Mouse (Mus musculus) forebrain, postnatal 0 days (tissue): ENCODE data around the gene G6pc3. TPM values are rescaled to one million over a fixed set of nuclear protein-coding genes. Genes with fewer than 3 reads are reported as not detected.
A peak's percentile ranks its signal among the peaks of the same experiment; 100 is the strongest.

Experiments used
- ATAC-seq: fragments of 200-750 bp; cut with Nextera tagmentation; 2 replicates; pipeline ENCODE4 v1.8.0; 2017; ENCODE audit warnings: mild to moderate bottlenecking, moderate library complexity
- DNase-seq: peaks from one replicate; pipeline ENCODE4 v3.0.0-alpha.2; 2015
- H3K27ac ChIP-seq: fragments of 300-500 bp; sonication (generic); 2 replicates; pipeline ENCODE4 v1.5.1; 2014; ENCODE audit warnings: low read depth, mild to moderate bottlenecking, antibody characterized with exemption, low read length, moderate library complexity, mixed read lengths
- H3K27me3 ChIP-seq: fragments of 300-500 bp; sonication (generic); 2 replicates; pipeline ENCODE4 v1.6.1; 2014; ENCODE audit warnings: mild to moderate bottlenecking, low read length, mixed read lengths; ENCODE audit not compliant: insufficient read depth
- H3K36me3 ChIP-seq: fragments of 300-500 bp; sonication (generic); 2 replicates; pipeline ENCODE4 v1.6.1; 2014; ENCODE audit warnings: mild to moderate bottlenecking, moderate library complexity; ENCODE audit not compliant: insufficient read depth
- H3K4me1 ChIP-seq: fragments of 300-500 bp; sonication (generic); 2 replicates; pipeline ENCODE4 v1.6.1; 2014; ENCODE audit warnings: antibody characterized with exemption; ENCODE audit not compliant: insufficient read depth
- H3K4me2 ChIP-seq: fragments of 300-500 bp; sonication (generic); 2 replicates; pipeline ENCODE4 v1.6.1; 2014; ENCODE audit warnings: low read depth, mild to moderate bottlenecking, moderate library complexity
- H3K4me3 ChIP-seq: fragments of 300-500 bp; sonication (generic); 2 replicates; pipeline ENCODE4 v1.5.1; 2014; ENCODE audit warnings: low read depth, low read length, mixed read lengths
- H3K9ac ChIP-seq: fragments of 300-500 bp; sonication (generic); 2 replicates; pipeline ENCODE4 v1.6.1; 2014; ENCODE audit warnings: mild to moderate bottlenecking
- H3K9me3 ChIP-seq: fragments of 300-500 bp; sonication (generic); 2 replicates; pipeline ENCODE4 v1.6.1; 2016; ENCODE audit warnings: low read length
- CTCF ChIP-seq: sonication (generic); IDR thresholded peaks from 2 replicates; pipeline ENCODE4 v1.5.1; 2016; ENCODE audit warnings: antibody characterized with exemption, control low read depth, low read depth
- WGBS: fragments of 180-500 bp; shearing (Covaris S2); extraction: QIAGEN DNeasy Blood & Tissue Kit; methylation state at CpG from one replicate; pipeline ENCODE4 v1.1.7; 2014; 5-methylcytosine and 5-hydroxymethylcytosine counted together
- polyA plus RNA-seq: library from polyadenylated mRNA; unstranded; fragments of >200 nt; fragmentation: Nextera tagmentation; extraction: Ambion mirVana; gene quantifications from 2 replicates; pipeline ENCODE4 v1.2.1, GENCODE M21; 2015
- total RNA-seq: library from RNA; depleted of rRNA; stranded (reverse); fragments of >200 nt; gene quantifications from 2 replicates; pipeline ENCODE4 v1.2.3, GENCODE M21; 2014

Gene G6pc3
- total and polyA plus RNA-seq, 2 experiments from 2014 or later: 32.0 to 32.1 TPM

- 0 out of 2 replicates have a peak overlapping the region, but pooled peaks have one; percentile 22 for H3K9ac ChIP-seq
- no peak for ATAC-seq
- no peak overlapping the region; the same call in 1 of the 2 replicates for H3K4me3 ChIP-seq
- H3K9me3 ChIP-seq: no peaks in the 10 kb centered on the region
- H3K4me1 ChIP-seq: peaks cover 33% of the 10 kb centered on the region
- DNase-seq: no peak
- H3K36me3 ChIP-seq: peaks cover 42% of the 10 kb centered on the region
- no peaks in the 10 kb centered on the region for H3K27me3 ChIP-seq
- peak overlapping the region; percentile 41 for H3K4me2 ChIP-seq
- 13% methylated on average over 22 of the region's 22 CpGs for WGBS
- no peak overlapping the region for H3K27ac ChIP-seq
- no peak for TF ChIP-seq CTCF
Observed at GRCm38 (mm10) chr11:102224686-102225085, 35.3 kb downstream of the G6pc3 start.

- DNase-seq: no peak
- TF ChIP-seq CTCF: no peak
- 58% methylated on average over 5 of the region's 5 CpGs for WGBS
- no peaks in the 10 kb centered on the region for H3K9me3 ChIP-seq
- no peaks in the 10 kb centered on the region for H3K27me3 ChIP-seq
- H3K4me1 ChIP-seq: peaks cover 27% of the 10 kb centered on the region
- no peak for ATAC-seq
- H3K36me3 ChIP-seq: peaks cover 38% of the 10 kb centered on the region
- no peak overlapping the region for H3K4me3 ChIP-seq
- H3K27ac ChIP-seq: no peak overlapping the region
- 0 out of 2 replicates have a peak overlapping the region, but pooled peaks have one; percentile 22 for H3K9ac ChIP-seq
- peak overlapping the region; percentile 41 for H3K4me2 ChIP-seq
Observed at GRCm38 (mm10) chr11:102225221-102225620, 35.8 kb downstream of the G6pc3 start.

- TF ChIP-seq CTCF: no peak
- WGBS: 55% methylated on average over 12 of the region's 12 CpGs
- Histone ChIP-seq H3K36me3 (peaks cover 26% of the 10 kb centered on the region), H3K9me3 (no peaks in the 10 kb centered on the region), H3K4me1 (peaks cover 27% of the 10 kb centered on the region), H3K4me2 (peak overlapping the region; percentile 74), H3K9ac (peak overlapping the region; percentile 86; the same call in 1 of the 2 replicates), H3K4me3 (peak overlapping the region; percentile 96), H3K27ac (peak overlapping the region; percentile 95), H3K27me3 (no peaks in the 10 kb centered on the region)
- DNase-seq (no peak), ATAC-seq (no peak)
Observed at GRCm38 (mm10) chr11:102226067-102226978, 36.9 kb downstream of the G6pc3 start.

- H3K27ac ChIP-seq: peak overlapping the region; percentile 95
- H3K4me2 ChIP-seq: peak overlapping the region; percentile 74
- peak overlapping the region; percentile 86 for H3K9ac ChIP-seq
- DNase-seq: peak; percentile 72
- H3K36me3 ChIP-seq: peaks cover 17% of the 10 kb centered on the region
- 5% methylated on average over 12 of the region's 12 CpGs for WGBS
- H3K9me3 ChIP-seq: no peaks in the 10 kb centered on the region
- no peak for TF ChIP-seq CTCF
- H3K4me1 ChIP-seq: peaks cover 27% of the 10 kb centered on the region
- peak; percentile 23 for ATAC-seq
- no peaks in the 10 kb centered on the region for H3K27me3 ChIP-seq
- H3K4me3 ChIP-seq: peak overlapping the region; percentile 96
Observed at GRCm38 (mm10) chr11:102227270-102228190, 38.1 kb downstream of the G6pc3 start.

- Histone ChIP-seq H3K4me2 (peak overlapping the region; percentile 74), H3K27ac (peak overlapping the region; percentile 95), H3K36me3 (peaks cover 12% of the 10 kb centered on the region), H3K4me3 (peak overlapping the region; percentile 96), H3K9ac (peak overlapping the region; percentile 86), H3K27me3 (no peaks in the 10 kb centered on the region), H3K9me3 (no peaks in the 10 kb centered on the region), H3K4me1 (peaks cover 27% of the 10 kb centered on the region)
- peak; percentile 53 for DNase-seq
- ATAC-seq: peak; percentile 1
- 6% methylated on average over 9 of the region's 9 CpGs for WGBS
- TF ChIP-seq CTCF: no peak
Observed at GRCm38 (mm10) chr11:102228191-102228545, 38.7 kb downstream of the G6pc3 start.

GRCm38 (mm10) chr11:102228646-102229268, 39.3 kb downstream of the G6pc3 start:
- TF ChIP-seq CTCF: no peak
- Histone ChIP-seq H3K4me2 (peak overlapping the region; percentile 74), H3K4me3 (peak overlapping the region; percentile 96), H3K27ac (peak overlapping the region; percentile 95), H3K36me3 (peaks cover 6% of the 10 kb centered on the region), H3K9me3 (no peaks in the 10 kb centered on the region), H3K27me3 (no peaks in the 10 kb centered on the region), H3K9ac (peak overlapping the region; percentile 86), H3K4me1 (peaks cover 27% of the 10 kb centered on the region)
- DNase-seq (no peak), ATAC-seq (no peak)
- whole genome bisulfite sequencing: 16% methylated on average over 7 of the region's 7 CpGs
